Mouse (Mus musculus): ENCODE measurements around the gene Klhl32.

GRCm38 (mm10) chr4:24796229-24796628 is 54.7 kb downstream of the Klhl32 start:
- TF ChIP-seq POLR2A (IDR thresholded peaks at IDR 0.05; ENCODE audit: insufficient read length, low read depth): no peak
- TF ChIP-seq USF1 (IDR thresholded peaks at IDR 0.05; ENCODE audit: low read depth): no peak
- TF ChIP-seq MYOG (IDR thresholded peaks at IDR 0.05; ENCODE audit: control insufficient read depth in 1 of 3, insufficient read depth in 1 of 3, insufficient read length in 2 of 3, low read depth in 2 of 3): no peak
- TF ChIP-seq MAX (IDR thresholded peaks at IDR 0.05; ENCODE audit: low read depth): no peak
- no peak for TF ChIP-seq E2F4 (IDR thresholded peaks at IDR 0.05; ENCODE audit: insufficient read depth)
- no peak for TF ChIP-seq POLR2AphosphoS2 (IDR thresholded peaks at IDR 0.05; ENCODE audit: insufficient read length, low read depth)
- no peak for TF ChIP-seq CEBPB (IDR thresholded peaks at IDR 0.05; ENCODE audit: insufficient read depth, poor library complexity, severe bottlenecking)
- no peak for TF ChIP-seq REST (IDR thresholded peaks at IDR 0.05; ENCODE audit: insufficient read depth, insufficient read length)
- TF ChIP-seq MYOD1 (IDR thresholded peaks at IDR 0.05; ENCODE audit: control insufficient read depth in 1 of 3, insufficient read length in 2 of 3, low read depth in 2 of 3): no peak

Measured in myocyte (in vitro differentiated cells).